Mouse (Mus musculus): Measurements from ENCODE around the gene Ep300.
"Not testable (repeated sequence)": the region's sequence is repeated elsewhere in the genome, so short reads cannot be mapped to it uniquely, and the experiment has no call there.

The Ep300 gene

DNA sequence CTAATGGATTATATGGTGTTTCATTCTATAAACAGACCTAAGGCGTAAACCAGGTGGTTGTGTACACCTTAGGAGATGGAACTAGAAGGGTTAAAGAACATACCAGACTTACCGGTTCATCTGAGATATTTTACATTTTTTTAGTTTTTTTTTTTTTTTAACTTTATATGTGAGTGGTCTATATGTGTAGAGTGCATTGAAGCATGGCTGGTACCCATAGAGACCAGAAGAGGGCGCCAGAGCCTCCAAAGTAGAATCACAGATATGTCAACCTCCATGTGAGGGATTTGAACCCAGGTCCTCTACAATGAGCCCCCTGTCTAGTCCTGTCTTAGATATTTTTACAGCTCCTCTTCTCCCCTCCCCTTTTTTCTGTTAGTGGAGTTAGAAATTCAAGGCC is 112.7 kb downstream of the Ep300 start:
- in situ Hi-C loops (cut with MboI, MseI): loop anchor here in 1 of 2 experiments (25.0 kb wide), 1 partner anchor 1461 kb away; the partner anchor contains the start of genes AC140267.1 and Mief1

GRCm38 (mm10) chr15:81698532-81698931 is 113.4 kb downstream of the Ep300 start:
- in situ Hi-C loops (cut with MboI, MseI): loop anchor here in 1 of 2 experiments (25.0 kb wide), 1 partner anchor 1461 kb away; the partner anchor contains the start of genes AC140267.1 and Mief1

- in situ Hi-C loops (cut with MboI, MseI): no loop called here
Measured at GRCm38 (mm10) chr15:81700161-81700560, 115.0 kb downstream of the Ep300 start.

DNA sequence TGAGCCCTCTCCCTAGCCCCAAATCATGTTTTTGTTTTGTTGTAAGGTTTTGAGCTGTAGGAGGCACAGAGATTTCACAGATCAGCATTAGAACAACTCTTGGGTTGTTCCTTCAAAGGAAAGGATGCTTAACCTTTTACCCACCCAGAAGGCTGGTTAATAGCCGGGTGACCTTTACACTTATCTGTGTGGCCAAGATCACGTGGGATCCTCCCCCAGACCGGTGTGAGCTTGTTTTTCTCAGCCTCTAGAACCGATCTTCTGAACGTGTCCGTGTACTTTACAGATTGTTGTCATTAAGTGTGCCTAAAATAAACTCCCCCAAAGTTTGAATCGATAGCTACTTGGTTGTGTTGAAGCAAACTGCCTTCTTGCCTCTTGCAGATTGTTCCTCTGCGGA is 115.5 kb downstream of the Ep300 start:
- in situ Hi-C loops (cut with MboI, MseI): no loop called here

GRCm38 (mm10) chr15:81701350-81701749 is 116.2 kb downstream of the Ep300 start:
- in situ Hi-C loops (cut with MboI, MseI): not testable (repeated sequence)

Data from T-helper 17 cell (primary cell).